Mouse (Mus musculus) G1E (cell line): ENCODE data around the gene Slc13a2.

Experiments
- CTCF ChIP-seq: IDR thresholded peaks from 2 replicates; pipeline ENCODE4 v1.5.1; 2012; ENCODE audit warnings: low read depth, low read length, inconsistent platforms, mixed read lengths
- GATA1 ChIP-seq: IDR thresholded peaks from 2 replicates; pipeline ENCODE4 v1.6.1; 2012; ENCODE audit warnings: borderline replicate concordance, low read length, inconsistent platforms, mixed read lengths
- GATA2 ChIP-seq: IDR thresholded peaks from 2 replicates; pipeline ENCODE4 v1.6.1; 2012; ENCODE audit warnings: low read depth, low read length, inconsistent platforms, borderline replicate concordance
- TAL1 ChIP-seq: conservative IDR thresholded peaks from 2 replicates; pipeline ENCODE4 v1.6.1; 2012; ENCODE audit warnings: low read depth, low read length, inconsistent platforms, mixed read lengths

- TF ChIP-seq TAL1: no peak
- no peak for TF ChIP-seq CTCF
- TF ChIP-seq GATA2: no peak
- no peak for TF ChIP-seq GATA1
Measured at GRCm38 (mm10) chr11:78458740-78459139, 36.7 kb upstream of the Slc13a2 start.
